Mouse (Mus musculus) liver, postnatal 0 days (tissue): ENCODE results near the gene Men1. TPM values are rescaled to one million over a fixed set of nuclear protein-coding genes. Genes with fewer than 3 reads are reported as not detected.
A peak's percentile ranks its signal among the peaks of the same experiment; 100 is the strongest.

Experiments used
- ATAC-seq: fragments of 200-750 bp; cut with Nextera tagmentation; 2 replicates; pipeline ENCODE4 v1.8.0; 2017; ENCODE audit warnings: mild to moderate bottlenecking, moderate library complexity
- DNase-seq: peaks from one replicate; pipeline ENCODE4 v3.0.0-alpha.2; 2016
- H3K27ac ChIP-seq: fragments of 300-500 bp; sonication (generic); 2 replicates; pipeline ENCODE4 v1.5.1; 2014; ENCODE audit warnings: antibody characterized with exemption, moderate library complexity, mild to moderate bottlenecking, low read depth
- H3K27me3 ChIP-seq: fragments of 300-500 bp; sonication (generic); 2 replicates; pipeline ENCODE4 v1.6.1; 2014; ENCODE audit warnings: low read length, control low read depth, mixed read lengths; ENCODE audit not compliant: insufficient read depth
- H3K36me3 ChIP-seq: fragments of 300-500 bp; sonication (generic); replicated peaks from 2 replicates; pipeline ENCODE4 v1.6.1; 2014; ENCODE audit warnings: mild to moderate bottlenecking, control low read depth, low read length, moderate library complexity, mixed read lengths; ENCODE audit not compliant: insufficient read depth
- H3K4me1 ChIP-seq: fragments of 300-500 bp; sonication (generic); 2 replicates; pipeline ENCODE4 v1.6.1; 2014; ENCODE audit warnings: antibody characterized with exemption, mild to moderate bottlenecking, control low read depth; ENCODE audit not compliant: insufficient read depth
- H3K4me2 ChIP-seq: fragments of 300-500 bp; sonication (generic); 2 replicates; pipeline ENCODE4 v1.6.1; 2014; ENCODE audit warnings: low read depth, mild to moderate bottlenecking, low read length, moderate library complexity, mixed read lengths
- H3K4me3 ChIP-seq: fragments of 300-500 bp; sonication (generic); 2 replicates; pipeline ENCODE4 v1.5.1; 2014; ENCODE audit warnings: low read depth, low read length
- H3K9ac ChIP-seq: fragments of 300-500 bp; sonication (generic); replicated peaks from 2 replicates; pipeline ENCODE4 v1.6.1; 2014; ENCODE audit warnings: mild to moderate bottlenecking, moderate library complexity
- H3K9me3 ChIP-seq: fragments of 300-500 bp; sonication (generic); 2 replicates; pipeline ENCODE4 v1.6.1; 2016; ENCODE audit warnings: mild to moderate bottlenecking, control low read depth, low read length, mixed read lengths
- CTCF ChIP-seq: sonication (generic); IDR thresholded peaks from 2 replicates; pipeline ENCODE4 v1.5.1; 2016; ENCODE audit warnings: antibody characterized with exemption, low read depth
- EP300 ChIP-seq: IDR thresholded peaks from 2 replicates; pipeline ENCODE4 v1.6.1; 2016; ENCODE audit warnings: antibody characterized with exemption, low read depth, mild to moderate bottlenecking
- WGBS: fragments of 180-500 bp; shearing (Covaris S2); extraction: QIAGEN DNeasy Blood & Tissue Kit; methylation state at CpG from one replicate; pipeline ENCODE4 v1.1.7; 2014; ENCODE audit not compliant: insufficient replicate concordance; 5-methylcytosine and 5-hydroxymethylcytosine counted together
- polyA plus RNA-seq: library from polyadenylated mRNA; unstranded; fragments of >200 nt; fragmentation: Nextera tagmentation; extraction: Ambion mirVana; gene quantifications from 2 replicates; pipeline ENCODE4 v1.2.1, GENCODE M21; 2015

Gene Men1
- polyA plus RNA-seq, 1 experiment from 2014 or later, result 10.0 TPM

DNA sequence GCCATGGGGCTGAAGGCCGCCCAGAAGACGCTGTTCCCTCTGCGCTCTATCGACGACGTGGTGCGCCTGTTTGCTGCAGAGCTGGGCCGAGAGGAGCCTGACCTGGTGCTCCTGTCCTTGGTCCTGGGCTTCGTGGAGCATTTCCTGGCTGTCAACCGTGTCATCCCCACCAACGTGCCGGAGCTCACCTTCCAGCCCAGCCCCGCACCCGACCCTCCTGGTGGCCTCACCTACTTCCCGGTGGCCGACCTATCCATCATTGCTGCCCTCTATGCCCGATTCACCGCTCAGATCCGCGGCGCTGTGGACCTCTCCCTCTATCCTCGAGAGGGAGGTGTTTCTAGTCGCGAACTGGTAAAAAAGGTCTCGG is 664 bp downstream of the Men1 start:
- H3K4me1 ChIP-seq, result peaks cover 43% of the 10 kb centered on the region
- no peaks in the 10 kb centered on the region for H3K9me3 ChIP-seq
- peak overlapping the region; percentile 77 for H3K9ac ChIP-seq
- H3K36me3 ChIP-seq, result peaks cover 29% of the 10 kb centered on the region
- H3K4me2 ChIP-seq, result peak overlapping the region; percentile 99
- no peak for TF ChIP-seq CTCF
- no peak for TF ChIP-seq EP300
- WGBS, result under 1% methylated on average over 24 of the region's 25 CpGs
- H3K27ac ChIP-seq, result peak overlapping the region; percentile 61
- no peaks in the 10 kb centered on the region for H3K27me3 ChIP-seq
- peak; percentile 47 for DNase-seq
- peak overlapping the region; percentile 80 for H3K4me3 ChIP-seq
- ATAC-seq, result peak; percentile 31

DNA sequence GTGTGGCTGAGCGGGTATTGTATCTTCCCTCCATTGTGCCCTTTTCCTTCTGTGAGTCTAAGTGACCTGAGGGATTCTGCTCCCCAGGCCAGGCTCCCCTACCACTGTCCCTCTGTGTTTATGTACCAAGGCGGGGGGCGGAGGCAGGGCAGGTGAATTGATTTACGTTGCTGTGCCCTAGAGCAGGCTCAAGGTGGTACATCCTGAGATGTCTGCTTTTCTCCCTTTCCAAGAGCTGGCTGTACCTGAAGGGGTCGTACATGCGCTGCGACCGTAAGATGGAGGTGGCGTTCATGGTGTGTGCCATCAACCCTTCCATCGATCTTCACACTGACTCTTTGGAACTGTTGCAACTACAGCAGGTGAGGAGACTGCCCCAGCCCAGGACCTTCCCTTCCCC is 2.1 kb downstream of the Men1 start:
- Histone ChIP-seq H3K4me2 (peak overlapping the region; percentile 99; the same call in 1 of the 2 replicates), H3K4me1 (peaks cover 48% of the 10 kb centered on the region), H3K4me3 (no peak overlapping the region), H3K27ac (no peak overlapping the region), H3K27me3 (no peaks in the 10 kb centered on the region), H3K36me3 (peaks cover 29% of the 10 kb centered on the region), H3K9me3 (no peaks in the 10 kb centered on the region), H3K9ac (no peak overlapping the region)
- no peak for DNase-seq
- no peak for ATAC-seq
- 91% methylated on average over 10 of the region's 10 CpGs for WGBS
- TF ChIP-seq EP300 (no peak), CTCF (no peak)

DNA sequence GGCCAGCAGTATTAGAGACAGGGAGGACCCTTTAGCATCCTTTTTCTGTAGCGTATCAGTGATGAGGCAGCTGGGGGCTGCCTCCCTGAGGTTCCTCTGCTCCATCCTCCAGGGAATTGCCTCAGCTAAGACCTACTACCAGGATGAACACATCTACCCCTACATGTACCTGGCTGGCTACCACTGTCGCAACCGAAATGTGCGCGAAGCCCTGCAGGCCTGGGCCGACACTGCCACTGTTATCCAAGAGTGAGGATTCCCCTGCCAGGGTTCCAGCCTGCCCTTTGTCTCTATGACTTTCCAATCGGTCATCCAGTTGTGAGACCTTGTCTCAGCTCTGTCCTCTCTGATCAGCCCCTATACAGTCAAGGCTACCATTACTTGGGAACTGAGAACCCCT is 3.4 kb downstream of the Men1 start:
- H3K27me3 ChIP-seq, result no peaks in the 10 kb centered on the region
- H3K4me2 ChIP-seq, result no peak overlapping the region
- WGBS, result 93% methylated on average over 7 of the region's 7 CpGs
- peaks cover 54% of the 10 kb centered on the region for H3K4me1 ChIP-seq
- peaks cover 30% of the 10 kb centered on the region for H3K36me3 ChIP-seq
- no peak for TF ChIP-seq CTCF
- TF ChIP-seq EP300, result no peak
- no peak overlapping the region for H3K27ac ChIP-seq
- DNase-seq, result no peak
- H3K9me3 ChIP-seq, result no peaks in the 10 kb centered on the region
- no peak overlapping the region for H3K4me3 ChIP-seq
- ATAC-seq, result no peak
- no peak overlapping the region for H3K9ac ChIP-seq

DNA sequence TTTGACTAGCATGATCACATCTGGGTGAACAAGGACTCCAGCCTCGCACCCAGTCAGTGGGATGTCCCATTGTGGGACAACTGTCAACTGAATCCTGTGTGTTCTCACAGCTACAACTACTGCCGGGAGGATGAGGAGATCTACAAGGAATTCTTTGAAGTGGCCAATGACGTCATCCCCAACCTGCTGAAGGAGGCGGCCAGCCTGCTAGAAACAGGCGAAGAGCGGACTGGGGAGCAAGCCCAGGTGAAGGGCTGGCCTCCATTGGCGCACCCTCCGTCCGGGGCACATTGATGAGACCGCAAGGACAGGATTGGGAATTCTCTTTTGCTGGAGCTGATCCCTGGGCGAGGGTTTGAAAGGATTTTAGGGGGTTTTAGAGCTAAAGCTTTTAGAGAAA is 3.9 kb downstream of the Men1 start:
- H3K4me3 ChIP-seq, result no peak overlapping the region
- no peak overlapping the region for H3K4me2 ChIP-seq
- no peak for DNase-seq
- no peak for ATAC-seq
- peaks cover 31% of the 10 kb centered on the region for H3K36me3 ChIP-seq
- H3K27me3 ChIP-seq, result no peaks in the 10 kb centered on the region
- H3K9me3 ChIP-seq, result no peaks in the 10 kb centered on the region
- TF ChIP-seq EP300, result no peak
- TF ChIP-seq CTCF, result no peak
- 89% methylated on average over 11 of the region's 11 CpGs for WGBS
- H3K9ac ChIP-seq, result no peak overlapping the region
- no peak overlapping the region for H3K27ac ChIP-seq
- H3K4me1 ChIP-seq, result peaks cover 56% of the 10 kb centered on the region

DNA sequence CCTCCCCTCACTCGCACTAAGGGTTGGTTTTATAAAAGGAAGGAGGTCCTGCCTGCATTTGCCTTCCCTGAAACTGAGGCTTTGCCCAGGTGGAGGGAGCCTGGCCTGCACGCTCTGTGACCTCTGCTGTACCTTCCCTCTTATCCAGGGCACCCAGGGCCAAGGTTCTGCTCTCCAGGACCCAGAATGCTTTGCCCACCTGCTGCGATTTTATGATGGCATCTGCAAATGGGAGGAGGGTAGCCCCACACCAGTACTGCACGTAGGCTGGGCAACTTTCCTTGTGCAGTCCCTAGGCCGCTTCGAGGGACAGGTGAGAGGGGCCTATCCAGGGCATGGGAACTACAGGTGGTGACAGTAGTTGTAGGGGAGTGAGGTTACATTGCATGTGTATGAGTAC is 4.4 kb downstream of the Men1 start:
- peak overlapping the region; percentile 94 for H3K4me2 ChIP-seq
- ATAC-seq (no peak), DNase-seq (no peak)

DNA sequence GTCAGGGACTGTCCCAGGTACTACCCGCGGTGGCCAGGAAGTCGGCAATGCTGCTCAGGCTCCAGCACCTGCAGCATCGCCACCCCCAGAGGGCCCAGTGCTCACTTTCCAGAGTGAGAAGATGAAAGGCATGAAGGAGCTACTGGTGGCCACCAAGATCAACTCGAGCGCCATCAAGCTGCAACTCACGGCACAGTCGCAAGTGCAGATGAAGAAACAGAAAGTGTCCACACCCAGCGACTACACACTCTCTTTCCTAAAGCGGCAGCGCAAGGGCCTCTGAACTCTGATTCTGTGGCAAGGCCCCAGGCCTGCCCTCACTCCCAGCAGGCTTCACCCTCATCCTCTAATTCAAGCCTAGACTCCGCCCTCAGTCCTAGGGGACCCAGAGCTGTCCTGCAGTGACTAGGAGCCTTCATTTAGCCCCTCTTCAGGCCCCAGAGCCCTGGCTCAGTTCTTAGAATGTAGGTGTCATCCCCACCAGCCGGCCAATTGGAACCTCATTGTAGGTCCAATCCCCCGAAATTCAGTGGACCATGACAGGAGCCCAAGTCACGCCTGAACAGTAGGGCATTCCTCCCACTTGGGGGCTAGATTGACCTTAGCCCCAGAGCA is 5.2 kb downstream of the Men1 start:
- Histone ChIP-seq H3K4me1 (peaks cover 47% of the 10 kb centered on the region), H3K9ac (peak overlapping the region; percentile 56), H3K27me3 (no peaks in the 10 kb centered on the region), H3K9me3 (no peaks in the 10 kb centered on the region), H3K36me3 (peaks cover 37% of the 10 kb centered on the region), H3K4me2 (peak overlapping the region; percentile 94), H3K4me3 (peak overlapping the region; percentile 76), H3K27ac (peak overlapping the region; percentile 94)
- TF ChIP-seq EP300 (no peak), CTCF (peak; percentile 68)
- DNase-seq (peak; percentile 75), ATAC-seq (peak; percentile 7; the same call in 1 of the 2 replicates)
- WGBS, result 38% methylated on average over 15 of the region's 15 CpGs

More for the DNA sequence above, 4.4 kb downstream of the Men1 start:
- Histone ChIP-seq H3K9me3 (no peaks in the 10 kb centered on the region), H3K4me1 (peaks cover 52% of the 10 kb centered on the region), H3K27ac (0 out of 2 replicates have a peak overlapping the region, but pooled peaks have one; percentile 94), H3K36me3 (peaks cover 33% of the 10 kb centered on the region), H3K9ac (no peak overlapping the region), H3K27me3 (no peaks in the 10 kb centered on the region), H3K4me3 (no peak overlapping the region)
- no peak for TF ChIP-seq EP300
- no peak for TF ChIP-seq CTCF
- WGBS, result 94% methylated on average over 6 of the region's 6 CpGs
